Mouse (Mus musculus) left cerebral cortex, adult 18-20 months (tissue): ENCODE results near the gene Incenp. TPM values are rescaled to one million over a fixed set of nuclear protein-coding genes. Genes with fewer than 3 reads are reported as not detected.
"Not testable (repeated sequence)": the region's sequence is repeated elsewhere in the genome, so short reads cannot be mapped to it uniquely, and the experiment has no call there.

Experiments used
- DNase-seq, 2 experiments: peaks; one replicate each; pipeline ENCODE4 v3.0.0; 2021 to 2022; ENCODE audit warnings: low spot score in 2 of 2, mixed read lengths in 1 of 2
- long read RNA-seq, 2 experiments: library from polyadenylated mRNA; stranded (forward); transcript quantifications; one replicate each; pipeline ENCODE4 v2.0.0; 2021
- total RNA-seq, 2 experiments: library from RNA; stranded (reverse); gene quantifications; 2 replicates each; pipeline ENCODE4 v1.2.3; 2021

Gene Incenp
- 10 to 100 TPM; 31.2 to 37.3 TPM for total RNA-seq
- long read RNA-seq, experiment 1, partial matches to known transcripts, result 14 of 23 reads
- long read RNA-seq, experiment 1, other reads (novel, unspliced or antisense), result 8 of 23 reads
- long read RNA-seq, experiment 2, partial matches to known transcripts, result 16 of 23 reads
- long read RNA-seq, experiment 2, other reads (novel, unspliced or antisense), result 6 of 23 reads

- DNase-seq, result peak; percentile 87 to 94
These were observed at the start of gene Incenp for GRCm38 (mm10) chr19:9899072-9899779. Incenp (minus strand) TSS chr19:9899551.

- no peak for DNase-seq
These were observed 47.6 kb upstream of the Incenp start for GRCm38 (mm10) chr19:9946986-9947385.

- peak in 1 of 2 experiments; percentile 20 for DNase-seq
These were observed 46.6 kb upstream of the Incenp start for GRCm38 (mm10) chr19:9945800-9946564.

- DNase-seq, result no peak
These were observed 43.5 kb upstream of the Incenp start for GRCm38 (mm10) chr19:9942539-9943533.

GRCm38 (mm10) chr19:9941809-9942208, 42.5 kb upstream of the Incenp start:
- DNase-seq, result no peak

- no peak for DNase-seq
These were observed 41.6 kb upstream of the Incenp start for GRCm38 (mm10) chr19:9940903-9941302.

GRCm38 (mm10) chr19:9939841-9940240, 40.5 kb upstream of the Incenp start:
- DNase-seq, result no peak

GRCm38 (mm10) chr19:9938824-9939303, 39.5 kb upstream of the Incenp start:
- DNase-seq, result no peak

- no peak for DNase-seq
These were observed 38.9 kb upstream of the Incenp start for GRCm38 (mm10) chr19:9938156-9938823.

GRCm38 (mm10) chr19:9937428-9937827, 38.1 kb upstream of the Incenp start:
- no peak for DNase-seq

- no peak for DNase-seq
These were observed 37.2 kb upstream of the Incenp start for GRCm38 (mm10) chr19:9936579-9936978.

- DNase-seq, result no peak
These were observed 34.6 kb upstream of the Incenp start for GRCm38 (mm10) chr19:9933908-9934307.

GRCm38 (mm10) chr19:9931167-9931607, 31.8 kb upstream of the Incenp start:
- not testable (repeated sequence) for DNase-seq

- DNase-seq, result no peak
These were observed 28.7 kb upstream of the Incenp start for GRCm38 (mm10) chr19:9928089-9928488.

GRCm38 (mm10) chr19:9924769-9925272, 25.5 kb upstream of the Incenp start:
- DNase-seq, result no peak

- DNase-seq, result no peak
These were observed 24.9 kb upstream of the Incenp start for GRCm38 (mm10) chr19:9924034-9924768.

- DNase-seq, result no peak
These were observed 23.7 kb upstream of the Incenp start for GRCm38 (mm10) chr19:9923048-9923447.

- peak; percentile 51 to 60 for DNase-seq
These were observed 22.9 kb upstream of the Incenp start for GRCm38 (mm10) chr19:9922228-9922627.
